Comparison of ENCODE assay signal across 17 mouse cellular contexts in genomic region chr15:100204574-100204973, GRCm38 (mm10). TPM values are rescaled to one million over a fixed set of nuclear protein-coding genes. Genes with fewer than 3 reads are reported as not detected.
DNase-seq lines count a peak whose midpoint lies in the region; ATAC-seq and TF ChIP-seq lines count a peak whose summit lies in the region.
"Had no signal": no experiment of that assay in that cellular context is flagged by ENCODE, and none has a peak within 500 bp of the region (broad histone marks: within the 10 kb centered on the region; RNA-seq: fewer than 3 reads in every experiment).

No protein-coding gene starts in this region.

- DNase-seq in gastrocnemius, adult 2 months, result no peak
- no peak for DNase-seq in gastrocnemius, adult 18-20 months (ENCODE audit: low spot score)
- peak; percentile 21 for DNase-seq in liver, adult 2 months (ENCODE audit: extremely low read depth, low read depth, low spot score)
- no peak for DNase-seq in liver, embryonic 11.5 days (ENCODE audit: low spot score)
- DNase-seq in adrenal gland, adult 8-10 months, result no peak
- no peak for DNase-seq in adrenal gland, postnatal 4 days (ENCODE audit: low spot score in 2 of 2)
- DNase-seq: cerebellum, postnatal 14 days; gastrocnemius, postnatal 14 days had no signal

- peak overlapping the region; percentile 40; the same call in 1 of the 2 replicates for H3K27ac ChIP-seq in gastrocnemius, adult 2 months
- peak overlapping the region; percentile 48; the same call in 1 of the 2 replicates for H3K27ac ChIP-seq in liver, adult 2 months (replicated peaks; ENCODE audit: insufficient read depth, low read depth, low read length)
- no peak overlapping the region for H3K27ac ChIP-seq in liver, embryonic 11.5 days (ENCODE audit: low read depth, low read length)
- H3K27ac ChIP-seq in bone marrow, adult 2 months (ENCODE audit: control insufficient read depth, insufficient read depth, low read depth, low read length, poor library complexity), result peak overlapping the region; percentile 69
- H3K27ac ChIP-seq: embryonic facial prominence, embryonic 13.5 days; forebrain, embryonic 13.5 days; liver, embryonic 15.5 days; midbrain, embryonic 13.5 days; neural tube, embryonic 12.5 days had no signal

- no peak overlapping the region for H3K9ac ChIP-seq in liver, adult 2 months (ENCODE audit: low read depth, low read length)
- no peak overlapping the region for H3K9ac ChIP-seq in liver, embryonic 11.5 days (ENCODE audit: low read depth, low read length)
- H3K9ac ChIP-seq: embryonic facial prominence, embryonic 13.5 days; forebrain, embryonic 13.5 days; liver, embryonic 15.5 days; midbrain, embryonic 13.5 days; neural tube, embryonic 12.5 days had no signal

- H3K4me1 ChIP-seq in liver, adult 2 months (ENCODE audit: control insufficient read depth, insufficient read depth, low read length), result no peaks in the 10 kb centered on the region; the same call in 1 of the 2 replicates
- no peaks in the 10 kb centered on the region for H3K4me1 ChIP-seq in liver, embryonic 11.5 days (replicated peaks; ENCODE audit: control insufficient read depth, insufficient read depth, low read length)
- no peaks in the 10 kb centered on the region; the same call in 1 of the 2 replicates for H3K4me1 ChIP-seq in bone marrow, adult 2 months (ENCODE audit: control insufficient read depth, insufficient read depth, low read length)
- H3K4me1 ChIP-seq: embryonic facial prominence, embryonic 13.5 days; forebrain, embryonic 13.5 days; liver, embryonic 15.5 days; midbrain, embryonic 13.5 days; neural tube, embryonic 12.5 days had no signal

- no peaks in the 10 kb centered on the region for H3K27me3 ChIP-seq in liver, adult 2 months (ENCODE audit: control insufficient read depth, insufficient read depth, low read length)
- no peaks in the 10 kb centered on the region for H3K27me3 ChIP-seq in liver, embryonic 11.5 days (replicated peaks; ENCODE audit: control insufficient read depth, insufficient read depth, low read length)
- H3K27me3 ChIP-seq: embryonic facial prominence, embryonic 13.5 days; forebrain, embryonic 13.5 days; liver, embryonic 15.5 days; midbrain, embryonic 13.5 days; neural tube, embryonic 12.5 days had no signal

- no peak for TF ChIP-seq CTCF in gastrocnemius, adult 2 months (IDR thresholded peaks at IDR 0.05)
- no peak for TF ChIP-seq CTCF in liver, adult 2 months (IDR thresholded peaks at IDR 0.05; ENCODE audit: low read depth, low read length)
- TF ChIP-seq CTCF in bone marrow, adult 2 months (IDR thresholded peaks at IDR 0.05; ENCODE audit: control insufficient read depth, insufficient read depth, low read length), result no peak

- no peak for TF ChIP-seq POLR2A in liver, adult 2 months (IDR thresholded peaks at IDR 0.05; ENCODE audit: extremely low read depth, insufficient read depth, low read length)
- TF ChIP-seq POLR2A in bone marrow, adult 2 months (IDR thresholded peaks at IDR 0.05; ENCODE audit: borderline replicate concordance, control insufficient read depth, low read depth, low read length), result no peak

- H3K9me3 ChIP-seq in liver, embryonic 11.5 days (ENCODE audit: control insufficient read depth, low read length), result no peaks in the 10 kb centered on the region
- H3K9me3 ChIP-seq: embryonic facial prominence, embryonic 13.5 days; forebrain, embryonic 13.5 days; G1E; liver, embryonic 15.5 days; midbrain, embryonic 13.5 days; neural tube, embryonic 12.5 days had no signal

- no peak overlapping the region for H3K4me2 ChIP-seq in liver, embryonic 11.5 days
- H3K4me2 ChIP-seq: embryonic facial prominence, embryonic 13.5 days; forebrain, embryonic 13.5 days; liver, embryonic 15.5 days; midbrain, embryonic 13.5 days; neural tube, embryonic 12.5 days had no signal

- peaks cover 13% of the 10 kb centered on the region; the same call in 1 of the 2 replicates for H3K36me3 ChIP-seq in liver, adult 2 months (ENCODE audit: control insufficient read depth, insufficient read depth, low read length)
- peaks cover 13% of the 10 kb centered on the region for H3K36me3 ChIP-seq in liver, embryonic 11.5 days (ENCODE audit: control insufficient read depth, insufficient read depth, low read length)

- intact Hi-C loops in gastrocnemius, adult 2 months (cut with DNase I), result no loop called here

- no peaks in the 10 kb centered on the region for H3K79me2 ChIP-seq in liver, adult 2 months (ENCODE audit: control insufficient read depth, insufficient read depth, low read length)

- 95% methylated on average over 1 of the region's 1 CpGs for WGBS in liver, adult 2 months
- 88% methylated on average over 1 of the region's 1 CpGs for WGBS in liver, embryonic 11.5 days
- WGBS in bone marrow, adult 2 months, result 90% methylated on average over 1 of the region's 1 CpGs

- no peak for ATAC-seq in liver, embryonic 11.5 days (replicated peaks; ENCODE audit: low FRiP score)
- ATAC-seq in neutrophil, adult 5-6 weeks (ENCODE audit: extremely low read depth, insufficient number of reproducible peaks, low FRiP score, poor library complexity, severe bottlenecking), result peak; percentile 90
- ATAC-seq: activated CD4-positive, CD25-positive, alpha-beta regulatory T cell, adult 4 months; forebrain, embryonic 13.5 days; midbrain, embryonic 13.5 days had no signal

- H3K4me3 ChIP-seq in gastrocnemius, adult 2 months, result no peak overlapping the region
- no peak overlapping the region for H3K4me3 ChIP-seq in liver, adult 2 months (ENCODE audit: insufficient read depth, low read depth, low read length)
- no peak overlapping the region for H3K4me3 ChIP-seq in liver, embryonic 11.5 days (ENCODE audit: low read depth, low read length)
- no peak overlapping the region for H3K4me3 ChIP-seq in bone marrow, adult 2 months (replicated peaks; ENCODE audit: control insufficient read depth, low read depth, low read length)
- H3K4me3 ChIP-seq: embryonic facial prominence, embryonic 13.5 days; forebrain, embryonic 13.5 days; liver, embryonic 15.5 days; midbrain, embryonic 13.5 days; neural tube, embryonic 12.5 days had no signal

RNA-seq across cellular contexts. Expression of gene Atf1, which starts 23.0 kb away (rescaled TPM):
- 10 to 100 TPM; 55.4 to 56.6 TPM for total RNA-seq in gastrocnemius, adult 2 months (2021)
- total RNA-seq in gastrocnemius, adult 18-20 months (2021), result 10 to 100 TPM; 44.2 to 57.7 TPM
- 11.2 and 16.8 TPM in 2 replicates for total RNA-seq in liver, adult 2 months (2014; rRNA removed)
- 35.1 and 36.3 TPM in 2 replicates for polyA plus RNA-seq in liver, adult 2 months (2012; rRNA removed)
- polyA plus RNA-seq in liver, embryonic 11.5 days (2014; fragmentation: Nextera tagmentation; extraction: Ambion mirVana), result 62.9 and 65.3 TPM in 2 replicates
- 36.5 and 58.0 TPM in 2 replicates for polyA plus RNA-seq in bone marrow, adult 2 months (2011; ENCODE audit: insufficient read depth, insufficient read length, low replicate concordance, missing spikeins)
- 81.8 and 86.3 TPM in 2 replicates for total RNA-seq in neutrophil, adult 5-6 weeks (2017)
- total RNA-seq in adrenal gland, adult 8-10 months (2022), result 10 to 100 TPM; 61.9 to 72.1 (median 66.3) TPM
- 10 to 100 TPM; 86.2 to 89.7 TPM for total RNA-seq in adrenal gland, postnatal 4 days (2021)
